Mouse (Mus musculus): ENCODE measurements at regions not wholly inside any gene's neighbourhood (a gene's known extent, or its start where the extent isn't known, plus 50 kb on each side); places are given as distances from the start of the nearest gene placed in this dataset.

GRCm38 (mm10) chr9:61733540-61733939 is 180.8 kb downstream of the Rplp1 start:
- TF ChIP-seq CTCF (IDR thresholded peaks at IDR 0.05; ENCODE audit: low read depth) (no peak), EP300 (IDR thresholded peaks at IDR 0.05; ENCODE audit: low read depth) (no peak)
- H3K36me3 ChIP-seq (replicated peaks; ENCODE audit: control insufficient read depth, insufficient read depth, low read depth) = no peaks in the 10 kb centered on the region
- WGBS (ENCODE audit: insufficient replicate concordance) = 36% methylated on average over 2 of the region's 2 CpGs
- H3K4me3 ChIP-seq (ENCODE audit: insufficient read depth in 1 of 2, low read depth in 2 of 2, low read length in 2 of 2) = no peak overlapping the region
- H3K27me3 ChIP-seq (ENCODE audit: control insufficient read depth, insufficient read depth, low read length) = no peaks in the 10 kb centered on the region
- no peak overlapping the region for H3K4me2 ChIP-seq (ENCODE audit: low read depth)
- ATAC-seq (ENCODE audit: insufficient read depth) (no peak), DNase-seq (ENCODE audit: low read depth in 3 of 3, low spot score in 3 of 3) (no peak)
- H3K9ac ChIP-seq (replicated peaks) = no peak overlapping the region
- no peaks in the 10 kb centered on the region for H3K9me3 ChIP-seq (ENCODE audit: control insufficient read depth, low read length)
- no peak overlapping the region for H3K27ac ChIP-seq
- peaks cover 0 to 5% of the 10 kb centered on the region in 2 experiments; a peak in 2 of 4 replicates for H3K4me1 ChIP-seq (replicated peaks; ENCODE audit: control insufficient read depth in 2 of 2, insufficient read depth in 2 of 2, low read length in 1 of 2)

DNA sequence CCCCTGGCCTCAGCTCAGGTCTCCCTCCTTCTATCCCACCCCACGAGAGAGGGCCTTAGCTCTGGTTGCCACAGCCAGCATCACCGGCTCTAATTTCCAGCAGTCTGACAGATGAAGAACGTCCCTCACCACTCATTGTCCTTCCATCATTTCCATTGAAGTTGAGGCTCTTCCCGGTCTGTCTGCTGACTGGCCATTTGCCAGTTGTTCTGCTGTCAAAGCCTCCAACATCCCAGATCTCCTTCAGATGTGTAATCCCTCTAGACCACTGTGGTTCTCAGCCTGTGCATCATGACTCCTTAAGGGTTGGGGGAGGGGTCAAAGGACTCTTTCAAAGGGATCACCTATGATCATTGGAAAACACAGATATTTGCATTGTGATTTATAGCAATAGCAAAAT is 181.6 kb downstream of the Rplp1 start:
- TF ChIP-seq CTCF (IDR thresholded peaks at IDR 0.05; ENCODE audit: low read depth) (no peak), EP300 (IDR thresholded peaks at IDR 0.05; ENCODE audit: low read depth) (no peak)
- H3K9me3 ChIP-seq (ENCODE audit: control insufficient read depth, low read length) = no peaks in the 10 kb centered on the region
- no peak overlapping the region for H3K4me2 ChIP-seq (ENCODE audit: low read depth)
- 57% methylated on average over 4 of the region's 4 CpGs for WGBS (ENCODE audit: insufficient replicate concordance)
- H3K36me3 ChIP-seq (replicated peaks; ENCODE audit: control insufficient read depth, insufficient read depth, low read depth) = no peaks in the 10 kb centered on the region
- H3K27me3 ChIP-seq (ENCODE audit: control insufficient read depth, insufficient read depth, low read length) = no peaks in the 10 kb centered on the region
- DNase-seq (ENCODE audit: low read depth in 3 of 3, low spot score in 3 of 3) (no peak), ATAC-seq (ENCODE audit: insufficient read depth) (no peak)
- H3K27ac ChIP-seq = no peak overlapping the region
- peaks cover 0 to 5% of the 10 kb centered on the region in 2 experiments; a peak in 2 of 4 replicates for H3K4me1 ChIP-seq (replicated peaks; ENCODE audit: control insufficient read depth in 2 of 2, insufficient read depth in 2 of 2, low read length in 1 of 2)
- H3K9ac ChIP-seq (replicated peaks) = no peak overlapping the region
- no peak overlapping the region for H3K4me3 ChIP-seq (ENCODE audit: insufficient read depth in 1 of 2, low read depth in 2 of 2, low read length in 2 of 2)

DNA sequence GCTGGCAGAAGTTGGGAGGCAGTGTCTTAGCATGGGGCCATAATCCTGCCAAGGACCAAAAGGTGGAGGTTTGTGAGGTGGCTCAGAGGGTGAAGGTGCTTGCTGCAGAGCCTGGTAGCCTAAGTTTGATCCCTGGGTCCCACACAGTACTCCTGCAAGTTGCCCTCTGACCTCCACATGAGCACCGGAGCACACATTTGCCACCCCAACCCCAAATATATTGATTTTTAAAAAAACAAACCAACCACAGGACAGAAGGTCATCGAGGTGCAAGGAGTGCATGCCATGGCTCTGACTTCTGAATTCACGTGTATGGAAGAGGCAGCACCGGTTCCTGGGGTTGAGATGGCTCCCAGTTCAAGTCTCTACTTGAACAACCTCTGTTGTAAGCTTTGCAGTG is 186.2 kb downstream of the Rplp1 start:
- Histone ChIP-seq H3K36me3 (replicated peaks; ENCODE audit: control insufficient read depth, insufficient read depth, low read depth) (no peaks in the 10 kb centered on the region), H3K9ac (replicated peaks) (no peak overlapping the region), H3K4me1 (replicated peaks; ENCODE audit: control insufficient read depth in 2 of 2, insufficient read depth in 2 of 2, low read length in 1 of 2) (no peaks in the 10 kb centered on the region; a peak in 1 of 4 replicates), H3K4me3 (ENCODE audit: insufficient read depth in 1 of 2, low read depth in 2 of 2, low read length in 2 of 2) (no peak overlapping the region), H3K27ac (no peak overlapping the region), H3K27me3 (ENCODE audit: control insufficient read depth, insufficient read depth, low read length) (no peaks in the 10 kb centered on the region), H3K9me3 (ENCODE audit: control insufficient read depth, low read length) (no peaks in the 10 kb centered on the region), H3K4me2 (ENCODE audit: low read depth) (no peak overlapping the region)
- ATAC-seq (ENCODE audit: insufficient read depth) = no peak
- DNase-seq (ENCODE audit: low read depth in 3 of 3, low spot score in 3 of 3) = no peak
- 47% methylated on average over 4 of the region's 4 CpGs for WGBS (ENCODE audit: insufficient replicate concordance)
- TF ChIP-seq CTCF (IDR thresholded peaks at IDR 0.05; ENCODE audit: low read depth) (no peak), EP300 (IDR thresholded peaks at IDR 0.05; ENCODE audit: low read depth) (no peak)

DNA sequence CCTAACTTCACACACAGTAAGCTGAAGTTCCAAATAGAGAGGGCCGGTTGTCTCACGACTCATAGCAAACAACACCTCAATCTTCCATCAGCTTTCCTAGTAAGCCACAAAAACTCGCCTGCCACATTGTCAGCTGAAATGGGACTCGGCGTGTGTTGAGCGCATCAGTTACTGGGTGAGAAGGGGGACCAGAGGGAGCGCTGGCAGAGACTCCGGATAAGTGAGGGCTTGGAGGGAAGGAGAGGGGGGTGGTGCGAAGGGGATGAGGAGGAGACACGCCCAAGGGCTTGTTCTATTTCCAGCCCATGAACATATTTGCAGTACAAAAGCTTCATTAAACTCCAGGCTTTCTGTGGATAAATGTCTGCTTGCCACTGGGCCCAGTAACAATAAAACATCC is 186.7 kb downstream of the Rplp1 start:
- no peak for TF ChIP-seq CTCF (IDR thresholded peaks at IDR 0.05; ENCODE audit: low read depth)
- TF ChIP-seq EP300 (IDR thresholded peaks at IDR 0.05; ENCODE audit: low read depth) = no peak
- no peaks in the 10 kb centered on the region for H3K36me3 ChIP-seq (replicated peaks; ENCODE audit: control insufficient read depth, insufficient read depth, low read depth)
- ATAC-seq (ENCODE audit: insufficient read depth) (no peak), DNase-seq (ENCODE audit: low read depth in 3 of 3, low spot score in 3 of 3) (no peak)
- H3K27ac ChIP-seq = no peak overlapping the region
- no peak overlapping the region for H3K4me2 ChIP-seq (ENCODE audit: low read depth)
- H3K9me3 ChIP-seq (ENCODE audit: control insufficient read depth, low read length) = no peaks in the 10 kb centered on the region
- no peaks in the 10 kb centered on the region; a peak in 1 of 4 replicates for H3K4me1 ChIP-seq (replicated peaks; ENCODE audit: control insufficient read depth in 2 of 2, insufficient read depth in 2 of 2, low read length in 1 of 2)
- no peaks in the 10 kb centered on the region for H3K27me3 ChIP-seq (ENCODE audit: control insufficient read depth, insufficient read depth, low read length)
- H3K9ac ChIP-seq (replicated peaks) = no peak overlapping the region
- H3K4me3 ChIP-seq (ENCODE audit: insufficient read depth in 1 of 2, low read depth in 2 of 2, low read length in 2 of 2) = no peak overlapping the region
- 46% methylated on average over 10 of the region's 10 CpGs for WGBS (ENCODE audit: insufficient replicate concordance)

GRCm38 (mm10) chr9:61724070-61724469 is 190.3 kb downstream of the Rplp1 start:
- Histone ChIP-seq H3K9me3 (ENCODE audit: control insufficient read depth, low read length) (no peaks in the 10 kb centered on the region), H3K27ac (no peak overlapping the region), H3K9ac (replicated peaks) (no peak overlapping the region), H3K36me3 (replicated peaks; ENCODE audit: control insufficient read depth, insufficient read depth, low read depth) (no peaks in the 10 kb centered on the region), H3K4me2 (ENCODE audit: low read depth) (no peak overlapping the region), H3K4me1 (replicated peaks; ENCODE audit: control insufficient read depth in 2 of 2, insufficient read depth in 2 of 2, low read length in 1 of 2) (no peaks in the 10 kb centered on the region; a peak in 1 of 4 replicates), H3K4me3 (ENCODE audit: insufficient read depth in 1 of 2, low read depth in 2 of 2, low read length in 2 of 2) (no peak overlapping the region), H3K27me3 (ENCODE audit: control insufficient read depth, insufficient read depth, low read length) (no peaks in the 10 kb centered on the region)
- no peak for ATAC-seq (ENCODE audit: insufficient read depth)
- TF ChIP-seq EP300 (IDR thresholded peaks at IDR 0.05; ENCODE audit: low read depth) (no peak), CTCF (IDR thresholded peaks at IDR 0.05; ENCODE audit: low read depth) (peak; percentile 53)
- DNase-seq (ENCODE audit: low read depth in 3 of 3, low spot score in 3 of 3) = no peak
- WGBS (ENCODE audit: insufficient replicate concordance) = 52% methylated on average over 2 of the region's 2 CpGs
